Mouse (Mus musculus): ENCODE measurements around the gene Cdk14.

GRCm38 (mm10) chr5:5211034-5211779 is 208.9 kb downstream of the Cdk14 start:
- no peak for TF ChIP-seq CTCF (IDR thresholded peaks at IDR 0.05; ENCODE audit: control insufficient read depth, insufficient read depth, insufficient replicate concordance, low read depth, low read length)
- no peak for TF ChIP-seq POLR2A (IDR thresholded peaks at IDR 0.05; ENCODE audit: control insufficient read depth, low read depth, low read length)

Data from testis, adult 2 months (tissue).